ENCODE assay signal across 11 mouse cellular contexts in the genomic region with DNA sequence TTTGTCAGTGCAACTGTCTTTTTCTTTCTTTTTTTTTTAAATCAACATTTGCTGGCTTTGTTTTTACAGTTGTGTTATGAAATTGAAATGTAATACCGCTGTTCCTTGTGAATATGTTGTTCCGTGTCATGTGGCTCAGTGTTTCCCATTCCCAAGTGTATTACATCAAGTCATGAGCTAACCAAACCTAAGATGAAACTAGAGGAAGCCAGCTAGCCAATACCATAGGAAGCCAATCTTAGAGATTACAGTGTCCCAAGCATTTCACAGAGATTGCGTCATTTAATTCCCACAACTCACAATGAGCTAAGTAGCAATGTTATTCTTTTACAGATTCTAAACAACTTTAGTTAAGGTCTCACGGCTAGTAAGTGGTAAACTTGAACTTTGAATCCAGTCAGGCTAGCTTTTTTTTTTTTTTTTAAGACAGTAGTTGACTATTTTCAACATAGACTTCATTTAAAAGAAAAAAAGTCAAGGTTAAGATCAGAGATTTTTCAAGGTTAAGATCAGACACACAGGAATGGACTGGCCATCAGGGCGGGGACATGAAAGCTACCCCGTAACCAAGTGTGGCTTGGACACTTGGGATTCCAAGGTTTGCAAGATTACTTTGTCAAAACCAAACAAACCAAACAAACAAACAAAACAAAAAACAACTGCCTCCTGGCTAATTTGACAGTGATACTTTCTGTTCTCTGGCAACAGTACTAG.
DNase-seq lines count a peak whose midpoint lies in the region; ATAC-seq and TF ChIP-seq lines count a peak whose summit lies in the region.
"Had no signal": no experiment of that assay in that cellular context is flagged by ENCODE, and none has a peak within 500 bp of the region (broad histone marks: within the 10 kb centered on the region; RNA-seq: fewer than 3 reads in every experiment).

No protein-coding gene starts in this region.

- no peak for TF ChIP-seq POLR2A in MEL (IDR thresholded peaks at IDR 0.05; ENCODE audit: control insufficient read depth in 1 of 2, insufficient read depth in 1 of 2, low read depth in 1 of 2, low read length in 2 of 2, poor library complexity in 1 of 2)

- no peak overlapping the region for H3K4me3 ChIP-seq in gastrocnemius, adult 2 months
- H3K4me3 ChIP-seq in MEL (ENCODE audit: control insufficient read depth in 1 of 2, insufficient read depth in 1 of 2, low read depth in 2 of 2, low read length in 2 of 2): no peak overlapping the region; a peak in 1 of 4 replicates
- no peak overlapping the region for H3K4me3 ChIP-seq in heart, embryonic 15.5 days
- H3K4me3 ChIP-seq in lung, postnatal 0 days (ENCODE audit: low read depth, low read length): no peak overlapping the region

- 68% methylated on average over 6 of the region's 6 CpGs for WGBS in heart, embryonic 15.5 days
- 85% methylated on average over 6 of the region's 6 CpGs for WGBS in lung, postnatal 0 days

- peaks cover 0 to 6% of the 10 kb centered on the region in 2 experiments; a peak in 2 of 4 replicates for H3K4me1 ChIP-seq in MEL (ENCODE audit: control insufficient read depth in 1 of 2, insufficient read depth in 2 of 2, low read length in 2 of 2)
- no peaks in the 10 kb centered on the region; the same call in 1 of the 2 replicates for H3K4me1 ChIP-seq in heart, embryonic 15.5 days (replicated peaks)
- no peaks in the 10 kb centered on the region for H3K4me1 ChIP-seq in lung, postnatal 0 days (ENCODE audit: insufficient read depth, low read depth, low read length)

- peaks cover 0 to 3% of the 10 kb centered on the region in 2 experiments; a peak in 1 of 4 replicates for H3K36me3 ChIP-seq in MEL (ENCODE audit: control insufficient read depth in 1 of 2, insufficient read depth in 2 of 2, low read length in 2 of 2)
- H3K36me3 ChIP-seq in heart, embryonic 15.5 days: no peaks in the 10 kb centered on the region
- H3K36me3 ChIP-seq in lung, postnatal 0 days (ENCODE audit: insufficient read depth, low read length): no peaks in the 10 kb centered on the region

- intact Hi-C loops in gastrocnemius, adult 2 months (cut with DNase I): no loop called here

- no peak for ATAC-seq in heart, embryonic 15.5 days (replicated peaks; ENCODE audit: insufficient number of reproducible peaks, insufficient read depth, low FRiP score, low read depth)
- no peak for ATAC-seq in lung, postnatal 0 days
- ATAC-seq: forebrain, embryonic 14.5 days had no signal

- H3K79me2 ChIP-seq in MEL (ENCODE audit: control insufficient read depth, insufficient read depth, low read length, poor library complexity): no peaks in the 10 kb centered on the region

- no peak for TF ChIP-seq RAD21 in MEL (IDR thresholded peaks at IDR 0.05; ENCODE audit: low read depth, low read length)

- no peaks in the 10 kb centered on the region for H3K9me3 ChIP-seq in MEL (replicated peaks; ENCODE audit: insufficient read depth, low read length)
- H3K9me3 ChIP-seq in heart, embryonic 15.5 days (replicated peaks): no peaks in the 10 kb centered on the region
- no peaks in the 10 kb centered on the region for H3K9me3 ChIP-seq in lung, postnatal 0 days (ENCODE audit: low read length)

- peak overlapping the region; percentile 63 for H3K27ac ChIP-seq in gastrocnemius, adult 2 months
- no peak overlapping the region for H3K27ac ChIP-seq in MEL (ENCODE audit: control insufficient read depth, low read depth, low read length)
- H3K27ac ChIP-seq in heart, embryonic 15.5 days: 0 out of 2 replicates have a peak overlapping the region, but pooled peaks have one; percentile 4
- no peak overlapping the region for H3K27ac ChIP-seq in lung, postnatal 0 days (ENCODE audit: low read length)

- DNase-seq in gastrocnemius, adult 2 months: no peak
- DNase-seq in gastrocnemius, adult 8-10 months (ENCODE audit: low spot score in 2 of 2): no peak
- DNase-seq in 3134 (ENCODE audit: extremely low read depth, insufficient read length, low spot score): peak; percentile 42
- peak; percentile 23 for DNase-seq in MEL (ENCODE audit: low read depth, low spot score)
- no peak for DNase-seq in right cerebral cortex, postnatal 36 days (ENCODE audit: low spot score in 2 of 2)
- no peak for DNase-seq in lung, postnatal 0 days (ENCODE audit: low spot score)
- no peak for DNase-seq in thymus, postnatal 25 days
- DNase-seq: left cerebral cortex, postnatal 4 days; lung, adult 2 months had no signal

- no peak overlapping the region for H3K4me2 ChIP-seq in heart, embryonic 15.5 days
- no peak overlapping the region for H3K4me2 ChIP-seq in lung, postnatal 0 days (replicated peaks; ENCODE audit: low read depth, low read length)

- TF ChIP-seq CTCF in gastrocnemius, adult 2 months (IDR thresholded peaks at IDR 0.05): no peak
- no peak for TF ChIP-seq CTCF in MEL (IDR thresholded peaks at IDR 0.05 in 2 of 3, conservative IDR thresholded peaks at IDR 0.05 in 1 of 3; ENCODE audit: control insufficient read depth in 1 of 3, insufficient read depth in 1 of 3, low read depth in 2 of 3, low read length in 3 of 3, poor library complexity in 1 of 3, severe bottlenecking in 1 of 3)
- no peak for TF ChIP-seq CTCF in lung, postnatal 0 days (IDR thresholded peaks at IDR 0.05)

- H3K9ac ChIP-seq in MEL (ENCODE audit: control insufficient read depth, low read depth, low read length, poor library complexity, severe bottlenecking): no peak overlapping the region
- H3K9ac ChIP-seq in heart, embryonic 15.5 days: no peak overlapping the region
- H3K9ac ChIP-seq in lung, postnatal 0 days (replicated peaks; ENCODE audit: low read depth): no peak overlapping the region

- TF ChIP-seq EP300 in MEL (IDR thresholded peaks at IDR 0.05; ENCODE audit: low read depth in 1 of 2, low read length in 2 of 2): no peak
- TF ChIP-seq EP300 in lung, postnatal 0 days (IDR thresholded peaks at IDR 0.05): no peak

- no peaks in the 10 kb centered on the region for H3K27me3 ChIP-seq in MEL (ENCODE audit: control insufficient read depth in 1 of 2, insufficient read depth in 2 of 2, low read length in 2 of 2)
- no peaks in the 10 kb centered on the region for H3K27me3 ChIP-seq in heart, embryonic 15.5 days
- no peaks in the 10 kb centered on the region for H3K27me3 ChIP-seq in lung, postnatal 0 days (replicated peaks; ENCODE audit: insufficient read depth, low read length)

TF ChIP-seq in MEL, 35 proteins besides CTCF, POLR2A, EP300 and RAD21:
- peak; percentile 21; the same call in 1 of the 2 replicates for TF ChIP-seq ETS1 (IDR thresholded peaks at IDR 0.05; ENCODE audit: low read depth, low read length)
- TF ChIP-seq USF1 (IDR thresholded peaks at IDR 0.05; ENCODE audit: low read depth, low read length): 0 out of 2 replicates have a peak, but pooled peaks have one; percentile 6
- TF ChIP-seq ZNF384 (IDR thresholded peaks at IDR 0.05; ENCODE audit: low read depth, low read length): no peak

Comparison
In these comparisons a context has a peak if more than half of its experiments do, and no peak if none do; other contexts are left out.
1. DNase-seq: peak in 3134 (single experiment) and MEL (single experiment); none in gastrocnemius, adult 2 months (single experiment), gastrocnemius, adult 8-10 months (0 of 2), right cerebral cortex, postnatal 36 days (0 of 2), lung, postnatal 0 days (single experiment) and thymus, postnatal 25 days (single experiment).
2. H3K27ac ChIP-seq: peak in gastrocnemius, adult 2 months (single experiment) and heart, embryonic 15.5 days (single experiment); none in MEL (single experiment) and lung, postnatal 0 days (single experiment).